ENCODE assay signal across 34 mouse cellular contexts in genomic region chr17:29990845-29991244, GRCm38 (mm10). TPM values are rescaled to one million over a fixed set of nuclear protein-coding genes. Genes with fewer than 3 reads are reported as not detected.
"Had no signal": no experiment of that assay in that cellular context is flagged by ENCODE, and none has a peak within 500 bp of the region (broad histone marks: within the 10 kb centered on the region; RNA-seq: fewer than 3 reads in every experiment).

No protein-coding gene starts in this region.

- H3K27ac ChIP-seq: heart, embryonic 10.5 days; heart, embryonic 13.5 days; heart, embryonic 15.5 days; hindbrain, embryonic 10.5 days; hindbrain, embryonic 12.5 days; hindbrain, embryonic 13.5 days; hindbrain, embryonic 14.5 days; hindbrain, embryonic 15.5 days; hindbrain, postnatal 0 days; intestine, embryonic 15.5 days; kidney, embryonic 15.5 days; kidney, postnatal 0 days; layer of hippocampus, adult 2 months had no signal

- H3K4me1 ChIP-seq: heart, embryonic 13.5 days; heart, embryonic 15.5 days; intestine, embryonic 15.5 days had no signal

- H3K4me3 ChIP-seq: heart, embryonic 10.5 days; heart, embryonic 12.5 days; heart, embryonic 13.5 days; heart, embryonic 15.5 days; hindbrain, embryonic 10.5 days; hindbrain, embryonic 12.5 days; hindbrain, embryonic 13.5 days; hindbrain, embryonic 15.5 days; intestine, embryonic 15.5 days; kidney, embryonic 15.5 days; layer of hippocampus, adult 2 months had no signal

- ATAC-seq: hindbrain, embryonic 16.5 days; hindbrain, postnatal 0 days; inflammation-experienced regulatory T-cells, adult 6 months; intestine, embryonic 15.5 days; intestine, embryonic 16.5 days; intestine, postnatal 0 days had no signal

- H3K27me3 ChIP-seq: heart, embryonic 12.5 days; heart, embryonic 13.5 days; heart, embryonic 15.5 days; hindbrain, embryonic 12.5 days; hindbrain, embryonic 15.5 days; intestine, embryonic 15.5 days; kidney, embryonic 15.5 days had no signal

- H3K9ac ChIP-seq: heart, embryonic 12.5 days; heart, embryonic 13.5 days; heart, embryonic 15.5 days; hindbrain, embryonic 12.5 days; hindbrain, embryonic 13.5 days; hindbrain, embryonic 14.5 days; hindbrain, embryonic 15.5 days; intestine, embryonic 15.5 days; kidney, embryonic 15.5 days had no signal

- H3K36me3 ChIP-seq: heart, embryonic 10.5 days; heart, embryonic 12.5 days; heart, embryonic 13.5 days; heart, embryonic 15.5 days; hindbrain, embryonic 10.5 days; hindbrain, embryonic 12.5 days; hindbrain, embryonic 13.5 days; hindbrain, embryonic 15.5 days; intestine, embryonic 15.5 days; kidney, embryonic 15.5 days had no signal

- DNase-seq: heart, postnatal 10 days; heart, postnatal 14 days; heart, postnatal 36 days; heart, postnatal 4 days; kidney, adult 11 months; kidney, adult 18-20 months; kidney, adult 2 months; kidney, adult 8-10 months; kidney, adult 9 months; kidney, postnatal 10 days; kidney, postnatal 14 days; kidney, postnatal 25 days; kidney, postnatal 36 days; kidney, postnatal 4 days; layer of hippocampus, adult 9-11 months; layer of hippocampus, postnatal 36 days had no signal

- H3K9me3 ChIP-seq: heart, embryonic 10.5 days; heart, embryonic 12.5 days; heart, embryonic 13.5 days; heart, embryonic 15.5 days; hindbrain, embryonic 12.5 days; hindbrain, embryonic 13.5 days; hindbrain, embryonic 15.5 days; intestine, embryonic 15.5 days; kidney, embryonic 15.5 days had no signal

RNA-seq across cellular contexts. Expression of gene Mdga1, which starts 21.0 kb away (rescaled TPM):
- polyA plus RNA-seq: inflammation-experienced regulatory T-cells, adult 6 months had no signal
